Mouse (Mus musculus): ENCODE data around the gene Aspg.

Aspg gene

DNA sequence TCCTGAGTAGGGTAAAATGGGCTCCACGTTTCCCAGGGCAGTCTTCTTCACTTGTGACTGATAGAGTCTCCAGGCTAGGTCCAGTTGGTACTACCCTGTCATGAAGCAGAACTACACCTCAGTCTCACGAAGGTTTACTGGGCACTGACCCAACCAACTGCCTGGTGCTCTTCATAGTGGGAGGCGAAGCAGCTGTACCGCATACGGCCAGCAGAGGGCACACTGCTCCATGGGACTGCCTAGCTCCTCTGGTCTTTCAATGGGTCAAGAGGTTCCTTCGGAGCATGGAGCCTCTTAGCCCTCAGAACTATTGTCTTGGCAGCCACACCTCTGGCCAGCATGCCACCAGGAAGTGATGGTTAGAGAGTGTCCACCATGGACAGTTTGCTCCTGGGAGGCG is 7.2 kb downstream of the Aspg start:
- DNase-seq (ENCODE audit: low read depth, low spot score) = peak; percentile 72

- DNase-seq (ENCODE audit: low read depth, low spot score) = no peak
Observed at GRCm38 (mm10) chr12:112117006-112117405, 10.5 kb downstream of the Aspg start.

- no peak for DNase-seq (ENCODE audit: low read depth, low spot score)
Observed at GRCm38 (mm10) chr12:112117649-112118048, 11.2 kb downstream of the Aspg start.

- DNase-seq (ENCODE audit: low read depth, low spot score) = no peak
Observed at GRCm38 (mm10) chr12:112121188-112121587, 14.7 kb downstream of the Aspg start.

DNA sequence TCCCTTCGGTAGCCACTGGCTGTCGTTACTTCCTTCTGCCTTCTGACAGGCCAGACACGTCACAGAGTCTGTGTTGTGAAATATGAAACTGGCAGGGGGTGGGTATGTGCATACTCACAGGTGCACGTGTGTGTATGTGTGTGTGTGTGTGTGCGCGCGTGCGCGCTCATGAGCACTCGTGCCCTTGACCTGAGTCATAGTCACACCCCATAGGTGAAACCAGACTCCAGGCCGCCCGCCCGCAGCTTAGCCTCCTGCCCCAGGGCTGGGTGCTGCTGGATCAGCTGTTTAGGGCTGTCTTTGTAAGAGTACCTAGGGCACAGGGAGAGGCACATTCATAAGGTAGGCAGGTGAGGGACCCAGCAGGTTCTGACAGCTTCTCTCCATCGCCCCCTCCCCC is 19.4 kb downstream of the Aspg start:
- DNase-seq (ENCODE audit: low read depth, low spot score) = no peak

DNA sequence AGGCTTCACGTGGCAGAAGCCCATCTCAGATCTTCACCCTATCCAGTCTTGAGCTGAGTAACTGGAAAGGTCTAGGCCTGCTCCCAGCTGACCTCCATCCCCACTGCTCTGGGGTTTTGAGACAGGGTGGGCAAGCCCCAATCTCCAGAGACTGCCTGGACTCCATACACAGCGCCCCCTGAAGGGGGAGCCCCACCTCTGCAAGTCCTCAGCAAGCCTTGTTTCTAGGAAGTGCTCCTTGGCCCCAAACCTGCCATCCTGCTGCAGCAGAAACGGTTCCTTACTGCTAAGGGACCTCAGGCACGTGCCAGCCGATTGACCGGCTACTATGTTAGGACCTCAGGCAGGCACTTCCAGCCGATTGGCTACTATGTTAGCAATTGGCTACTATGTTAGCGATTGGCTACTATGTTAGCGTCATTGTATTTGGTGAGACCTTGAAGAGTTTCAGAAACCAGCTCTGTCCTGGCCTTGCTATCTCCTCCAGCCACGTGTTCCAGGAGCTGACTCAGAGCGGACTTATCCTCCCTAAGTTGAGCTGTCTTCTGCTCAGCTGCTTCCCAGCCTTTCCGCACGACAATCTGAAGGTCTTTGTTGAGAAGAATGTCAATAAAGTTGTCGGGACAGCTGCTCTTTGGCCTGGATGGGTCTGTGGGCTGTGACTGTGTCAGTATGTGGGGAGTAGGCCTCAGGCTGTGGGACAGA is 20.6 kb downstream of the Aspg start:
- DNase-seq (ENCODE audit: low read depth, low spot score) = no peak

- no peak for DNase-seq (ENCODE audit: low read depth, low spot score)
Observed at GRCm38 (mm10) chr12:112128526-112128925, 22.0 kb downstream of the Aspg start.

GRCm38 (mm10) chr12:112129300-112129856 is 22.9 kb downstream of the Aspg start:
- no peak for DNase-seq (ENCODE audit: low read depth, low spot score)

- DNase-seq (ENCODE audit: low read depth, low spot score) = no peak
Observed at GRCm38 (mm10) chr12:112130161-112130860, 23.8 kb downstream of the Aspg start.

- no peak for DNase-seq (ENCODE audit: low read depth, low spot score)
Observed at GRCm38 (mm10) chr12:112130957-112131356, 24.5 kb downstream of the Aspg start.

DNA sequence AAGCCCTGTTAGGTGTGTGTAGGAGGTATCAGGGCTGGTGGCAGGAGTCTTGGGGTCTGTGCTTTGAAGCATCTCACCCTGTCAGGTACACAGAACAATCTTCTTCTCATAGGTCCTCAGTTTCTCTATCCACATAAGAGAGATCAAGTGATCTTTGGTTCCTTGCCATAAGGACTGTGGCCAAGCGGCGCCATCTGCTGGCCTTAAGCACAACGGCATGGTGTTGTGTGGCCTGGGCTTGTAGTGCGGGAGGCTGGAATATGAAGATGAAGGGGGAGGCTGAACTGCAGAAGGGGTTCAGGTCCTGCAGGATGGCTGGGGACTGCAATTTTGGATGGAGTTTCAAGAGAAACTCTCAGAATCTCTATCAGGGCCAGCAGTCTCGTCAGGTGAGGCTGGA is 33.8 kb downstream of the Aspg start:
- DNase-seq (ENCODE audit: low read depth, low spot score) = no peak

- DNase-seq (ENCODE audit: low read depth, low spot score) = no peak
Observed at GRCm38 (mm10) chr12:112140745-112141144, 34.3 kb downstream of the Aspg start.

DNA sequence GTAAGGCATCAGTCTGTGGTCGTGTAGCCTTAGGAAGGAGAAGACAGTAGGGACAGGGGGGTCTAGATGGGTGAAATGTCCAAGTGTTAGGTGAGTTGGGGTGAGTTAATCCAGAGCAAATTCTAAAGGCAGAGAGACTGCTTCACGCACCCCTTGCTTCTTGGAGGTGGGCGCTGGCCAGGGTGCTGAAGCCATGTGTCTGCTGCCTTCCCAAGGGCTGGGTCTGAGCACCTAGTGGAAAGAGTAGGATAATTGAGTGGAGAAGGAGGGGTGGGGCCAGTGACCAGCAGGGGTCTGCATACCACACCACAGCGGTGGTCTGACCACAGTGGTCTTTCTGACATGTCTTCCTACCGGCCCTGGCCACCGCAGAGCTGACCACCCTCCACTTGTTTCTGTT is 34.8 kb downstream of the Aspg start:
- DNase-seq (ENCODE audit: low read depth, low spot score) = no peak

DNA sequence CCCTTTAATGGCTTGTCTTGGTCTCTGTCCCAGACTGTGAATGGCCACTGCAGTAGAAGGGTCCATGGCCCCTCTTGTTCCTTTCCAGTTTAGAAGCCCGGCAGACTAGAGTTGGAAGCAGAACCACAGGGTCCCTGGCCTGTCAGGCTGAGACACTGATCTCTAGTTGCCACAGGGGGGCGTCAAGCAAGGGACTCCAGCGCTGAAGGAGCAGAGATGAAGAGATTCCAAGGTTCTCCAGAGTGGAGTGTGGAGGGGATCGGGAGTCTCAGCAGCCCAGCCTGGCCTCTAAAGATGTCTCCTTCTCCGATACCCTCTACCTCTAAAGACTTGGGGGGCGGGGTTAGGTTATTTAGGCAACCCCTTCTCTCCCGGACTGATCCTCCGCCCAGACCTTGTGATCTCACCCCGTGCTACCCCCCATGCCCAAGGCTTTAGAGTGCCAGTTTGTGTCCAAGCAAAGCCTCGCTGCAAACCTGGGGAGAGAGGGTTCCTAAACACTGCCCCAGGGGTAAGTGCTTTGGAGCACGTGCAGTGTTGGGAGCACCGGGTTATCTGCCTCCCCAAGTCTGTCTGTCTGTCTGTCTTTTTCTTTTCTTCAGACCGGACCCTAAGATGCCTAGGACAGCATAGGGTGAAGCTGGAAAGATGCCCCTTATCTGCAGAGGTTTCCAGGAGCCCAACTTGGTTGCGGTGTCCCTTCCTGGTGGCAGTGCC is 36.8 kb downstream of the Aspg start:
- no peak for DNase-seq (ENCODE audit: low read depth, low spot score)

DNA sequence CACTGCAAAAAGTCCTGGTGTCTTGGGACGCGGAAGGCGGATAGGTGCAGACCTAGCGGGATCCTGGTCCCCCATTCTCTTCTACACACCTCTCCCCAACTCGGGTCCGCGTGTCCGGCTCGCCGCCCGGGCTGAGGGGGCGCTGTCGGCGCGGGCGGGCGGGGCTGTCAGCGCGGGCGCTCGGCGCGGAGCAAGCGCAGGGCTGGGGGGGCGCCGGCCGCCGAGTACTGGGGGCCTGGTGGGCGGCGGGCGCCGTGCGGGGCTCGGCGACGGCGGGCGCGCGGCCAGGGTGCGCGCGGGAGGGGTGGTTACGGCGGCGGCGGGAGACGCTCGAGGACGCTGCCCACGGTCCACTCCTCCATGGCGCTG is 37.3 kb downstream of the Aspg start:
- DNase-seq (ENCODE audit: low read depth, low spot score) = no peak

DNA sequence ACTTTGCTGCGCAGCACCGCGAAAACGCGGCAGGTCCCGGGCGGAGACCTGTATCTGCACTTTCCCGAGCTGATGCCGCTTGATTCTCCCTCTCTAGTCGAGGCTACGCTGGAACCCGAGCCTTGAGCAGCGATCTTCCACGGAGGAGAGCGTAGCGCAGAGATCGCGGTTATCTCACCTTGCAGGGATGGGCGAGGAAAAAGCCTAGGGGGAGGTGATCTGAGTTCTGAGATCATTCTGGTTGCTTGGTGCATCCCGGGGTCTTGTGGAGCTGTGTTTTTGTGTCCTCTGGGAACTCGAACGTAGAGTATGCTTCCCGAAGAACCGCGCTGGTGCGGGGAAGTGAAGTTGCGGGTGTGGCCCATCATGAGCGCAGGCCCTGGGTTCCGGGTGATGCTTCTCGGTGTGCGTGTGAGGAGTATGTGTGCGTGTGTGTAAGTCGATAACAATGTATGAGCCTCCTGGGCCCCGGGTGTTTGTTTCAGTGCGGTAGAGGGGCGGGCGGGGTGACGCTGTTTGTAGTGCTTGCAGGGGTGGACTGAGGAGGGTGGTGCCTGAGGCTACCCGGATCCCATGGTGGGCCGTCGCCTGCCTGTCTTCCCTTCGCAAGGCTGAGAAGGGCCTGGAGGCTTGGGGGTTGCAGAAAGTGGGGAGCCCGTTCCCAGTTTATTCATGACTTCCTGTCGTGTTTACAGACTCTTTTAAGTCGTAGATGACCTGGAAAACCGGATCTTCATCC is 38.1 kb downstream of the Aspg start:
- DNase-seq (ENCODE audit: low read depth, low spot score) = no peak

DNA sequence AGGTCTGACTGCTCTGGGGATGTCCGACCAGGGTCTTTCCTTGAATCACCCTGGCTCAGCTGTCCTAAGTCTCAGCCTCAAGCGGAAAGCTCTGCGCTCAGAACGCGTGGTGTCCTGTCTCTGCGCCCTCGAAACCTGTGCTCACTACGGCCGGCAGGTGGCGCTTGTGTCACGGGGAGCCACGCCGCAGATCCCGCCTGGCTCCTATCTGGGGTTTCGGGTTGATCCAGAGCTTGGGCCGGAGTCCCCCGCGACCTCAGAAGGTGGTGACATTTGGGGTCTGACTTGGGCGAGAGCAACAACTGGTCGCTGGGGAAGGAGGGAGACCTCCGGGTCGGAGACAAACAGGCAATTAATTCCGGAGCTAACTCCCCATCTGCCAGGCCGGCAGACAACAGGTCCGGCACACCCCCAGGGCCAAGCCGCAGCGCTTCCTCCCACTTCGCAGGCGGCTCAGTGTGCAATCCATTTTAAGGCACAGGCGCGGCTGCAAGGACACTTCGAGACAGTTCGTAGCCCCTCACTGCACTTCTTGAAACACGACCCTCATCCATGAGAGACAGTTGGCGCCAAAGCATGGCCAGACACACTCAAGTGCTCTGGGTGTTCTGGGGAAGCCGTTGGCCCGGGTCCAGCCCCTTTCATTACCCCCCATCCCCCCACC is 38.9 kb downstream of the Aspg start:
- DNase-seq (ENCODE audit: low read depth, low spot score) = peak; percentile 84

GRCm38 (mm10) chr12:112145875-112146651 is 39.6 kb downstream of the Aspg start, which contains the start of gene Kif26a:
TSS of gene Kif26a (plus strand) at chr12:112146208.
- no peak for DNase-seq (ENCODE audit: low read depth, low spot score)

DNA sequence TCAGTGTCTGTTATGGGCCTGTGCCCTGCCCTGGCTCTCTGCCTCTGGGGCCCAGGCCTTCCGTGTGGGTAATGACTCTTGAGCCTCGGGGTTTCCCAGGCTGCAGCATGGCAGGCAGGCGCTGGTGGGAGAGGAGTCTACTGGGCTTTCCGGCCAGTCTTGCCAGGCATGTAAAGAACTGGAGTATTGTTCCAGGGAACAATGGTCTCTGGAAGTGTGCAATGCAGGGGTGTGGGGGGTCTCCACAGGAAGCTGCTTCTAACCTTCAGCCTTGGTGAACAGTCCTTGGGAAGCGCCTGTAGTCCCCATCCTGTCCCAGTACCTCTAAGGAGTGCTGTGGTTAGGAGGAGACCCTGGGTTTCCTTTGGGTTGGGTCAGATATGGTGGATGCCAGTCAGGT is 40.9 kb downstream of the Aspg start:
- no peak for DNase-seq (ENCODE audit: low read depth, low spot score)

DNA sequence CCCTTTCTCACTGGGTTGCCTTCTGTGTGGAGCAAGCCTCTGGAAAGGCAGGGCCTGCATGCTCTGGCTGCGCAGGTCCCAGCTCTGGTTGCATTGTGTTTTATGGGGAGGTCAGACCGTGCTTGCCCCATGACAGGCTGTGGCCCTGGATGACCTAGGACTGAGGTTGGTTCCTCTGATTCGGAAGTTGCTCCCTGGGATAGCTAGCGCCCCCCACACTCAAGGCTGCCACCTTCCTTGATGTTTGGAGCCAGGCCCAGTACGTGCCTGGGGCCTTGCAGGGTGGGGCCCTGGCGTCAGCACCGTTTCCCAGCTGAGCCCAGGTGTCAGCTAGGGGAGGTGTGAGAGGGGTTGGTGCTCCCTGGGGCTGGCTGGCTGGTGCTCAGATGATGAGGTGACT is 43.5 kb downstream of the Aspg start:
- no peak for DNase-seq (ENCODE audit: low read depth, low spot score)
